Mouse (Mus musculus): ENCODE measurements around the gene Pi4ka. TPM values are rescaled to one million over a fixed set of nuclear protein-coding genes. Genes with fewer than 3 reads are reported as not detected.

The Pi4ka gene
- polyA plus RNA-seq, 1 experiment from 2014 or later, result 25.6 TPM

- H3K4me1 ChIP-seq, result peaks cover 27% of the 10 kb centered on the region
- H3K9me3 ChIP-seq (replicated peaks), result peaks cover 4% of the 10 kb centered on the region; the same call in 1 of the 2 replicates
- no peak overlapping the region for H3K4me3 ChIP-seq
- no peak overlapping the region for H3K9ac ChIP-seq
- ATAC-seq, result peak; percentile 80
- H3K27ac ChIP-seq, result peak overlapping the region; percentile 38; the same call in 1 of the 2 replicates
- H3K4me2 ChIP-seq, result no peak overlapping the region
- H3K27me3 ChIP-seq (replicated peaks), result no peaks in the 10 kb centered on the region; the same call in 1 of the 2 replicates
- no peaks in the 10 kb centered on the region for H3K36me3 ChIP-seq
- WGBS (ENCODE audit: insufficient replicate concordance), result 25% methylated on average over 5 of the region's 5 CpGs
Observed at GRCm38 (mm10) chr16:17267937-17268336, 138.2 kb downstream of the Pi4ka start.

- Histone ChIP-seq H3K4me3 (no peak overlapping the region), H3K4me2 (no peak overlapping the region), H3K27ac (no peak overlapping the region), H3K9ac (no peak overlapping the region), H3K27me3 (replicated peaks) (no peaks in the 10 kb centered on the region), H3K4me1 (peaks cover 27% of the 10 kb centered on the region), H3K9me3 (replicated peaks) (peaks cover 4% of the 10 kb centered on the region; the same call in 1 of the 2 replicates), H3K36me3 (peaks cover 10% of the 10 kb centered on the region; the same call in 1 of the 2 replicates)
- WGBS (ENCODE audit: insufficient replicate concordance), result 71% methylated on average over 3 of the region's 3 CpGs
- no peak for ATAC-seq
Observed at GRCm38 (mm10) chr16:17266113-17266512, 140.0 kb downstream of the Pi4ka start.

GRCm38 (mm10) chr16:17261341-17261740, 144.8 kb downstream of the Pi4ka start:
- H3K27me3 ChIP-seq (replicated peaks), result no peaks in the 10 kb centered on the region
- ATAC-seq, result no peak
- H3K27ac ChIP-seq, result no peak overlapping the region
- no peak overlapping the region for H3K9ac ChIP-seq
- H3K4me3 ChIP-seq, result no peak overlapping the region
- H3K9me3 ChIP-seq (replicated peaks), result no peaks in the 10 kb centered on the region
- 69% methylated on average over 1 of the region's 1 CpGs for WGBS (ENCODE audit: insufficient replicate concordance)
- no peak overlapping the region for H3K4me2 ChIP-seq
- peaks cover 55% of the 10 kb centered on the region for H3K36me3 ChIP-seq
- peaks cover 9% of the 10 kb centered on the region; the same call in 1 of the 2 replicates for H3K4me1 ChIP-seq

- no peak overlapping the region for H3K4me2 ChIP-seq
- no peak overlapping the region for H3K9ac ChIP-seq
- no peak overlapping the region for H3K4me3 ChIP-seq
- no peaks in the 10 kb centered on the region for H3K9me3 ChIP-seq (replicated peaks)
- H3K27ac ChIP-seq, result no peak overlapping the region
- ATAC-seq, result no peak
- 85% methylated on average over 12 of the region's 12 CpGs for WGBS (ENCODE audit: insufficient replicate concordance)
- H3K4me1 ChIP-seq, result peaks cover 25% of the 10 kb centered on the region
- H3K27me3 ChIP-seq (replicated peaks), result no peaks in the 10 kb centered on the region
- peaks cover 69% of the 10 kb centered on the region for H3K36me3 ChIP-seq
Observed at GRCm38 (mm10) chr16:17258917-17259316, 147.2 kb downstream of the Pi4ka start.

GRCm38 (mm10) chr16:17257359-17257821, 148.7 kb downstream of the Pi4ka start:
- H3K9me3 ChIP-seq (replicated peaks), result no peaks in the 10 kb centered on the region
- H3K4me1 ChIP-seq, result peaks cover 41% of the 10 kb centered on the region
- ATAC-seq, result no peak
- 77% methylated on average over 9 of the region's 9 CpGs for WGBS (ENCODE audit: insufficient replicate concordance)
- peaks cover 68% of the 10 kb centered on the region for H3K36me3 ChIP-seq
- no peak overlapping the region for H3K4me2 ChIP-seq
- H3K27me3 ChIP-seq (replicated peaks), result no peaks in the 10 kb centered on the region
- no peak overlapping the region for H3K9ac ChIP-seq
- no peak overlapping the region for H3K27ac ChIP-seq
- H3K4me3 ChIP-seq, result no peak overlapping the region

- Histone ChIP-seq H3K36me3 (peaks cover 50% of the 10 kb centered on the region), H3K4me3 (no peak overlapping the region), H3K4me2 (no peak overlapping the region), H3K9me3 (replicated peaks) (no peaks in the 10 kb centered on the region), H3K27ac (no peak overlapping the region), H3K27me3 (replicated peaks) (no peaks in the 10 kb centered on the region), H3K9ac (no peak overlapping the region), H3K4me1 (peaks cover 62% of the 10 kb centered on the region)
- ATAC-seq, result no peak
- 65% methylated on average over 2 of the region's 2 CpGs for WGBS (ENCODE audit: insufficient replicate concordance)
Observed at GRCm38 (mm10) chr16:17255270-17255669, 150.8 kb downstream of the Pi4ka start.

GRCm38 (mm10) chr16:17254005-17254597, 152.0 kb downstream of the Pi4ka start:
- peaks cover 74% of the 10 kb centered on the region for H3K4me1 ChIP-seq
- H3K36me3 ChIP-seq, result peaks cover 39% of the 10 kb centered on the region
- peak overlapping the region; percentile 6 for H3K9ac ChIP-seq
- H3K9me3 ChIP-seq (replicated peaks), result no peaks in the 10 kb centered on the region
- no peak overlapping the region for H3K4me3 ChIP-seq
- 46% methylated on average over 4 of the region's 4 CpGs for WGBS (ENCODE audit: insufficient replicate concordance)
- H3K27ac ChIP-seq, result no peak overlapping the region
- peak overlapping the region; percentile 48 for H3K4me2 ChIP-seq
- H3K27me3 ChIP-seq (replicated peaks), result no peaks in the 10 kb centered on the region
- ATAC-seq, result no peak

GRCm38 (mm10) chr16:17252841-17253240, 153.3 kb downstream of the Pi4ka start:
- 29% methylated on average over 7 of the region's 7 CpGs for WGBS (ENCODE audit: insufficient replicate concordance)
- Histone ChIP-seq H3K27ac (peak overlapping the region; percentile 81), H3K9ac (peak overlapping the region; percentile 45)

GRCm38 (mm10) chr16:17252086-17252726, 153.9 kb downstream of the Pi4ka start:
- Histone ChIP-seq H3K27me3 (replicated peaks) (no peaks in the 10 kb centered on the region), H3K9me3 (replicated peaks) (no peaks in the 10 kb centered on the region), H3K27ac (peak overlapping the region; percentile 81), H3K4me2 (peak overlapping the region; percentile 48), H3K4me1 (peaks cover 89% of the 10 kb centered on the region), H3K9ac (peak overlapping the region; percentile 53), H3K36me3 (peaks cover 20% of the 10 kb centered on the region), H3K4me3 (no peak overlapping the region)
- 27% methylated on average over 3 of the region's 3 CpGs for WGBS (ENCODE audit: insufficient replicate concordance)
- peak; percentile 88 for ATAC-seq

More at GRCm38 (mm10) chr16:17252841-17253240, 153.3 kb downstream of the Pi4ka start:
- Histone ChIP-seq H3K4me3 (no peak overlapping the region), H3K27me3 (replicated peaks) (no peaks in the 10 kb centered on the region), H3K9me3 (replicated peaks) (no peaks in the 10 kb centered on the region), H3K36me3 (peaks cover 26% of the 10 kb centered on the region), H3K4me2 (peak overlapping the region; percentile 48), H3K4me1 (peaks cover 86% of the 10 kb centered on the region)
- peak; percentile 49 for ATAC-seq

GRCm38 (mm10) chr16:17251539-17251938, 154.6 kb downstream of the Pi4ka start:
- Histone ChIP-seq H3K9me3 (replicated peaks) (no peaks in the 10 kb centered on the region), H3K27me3 (replicated peaks) (no peaks in the 10 kb centered on the region), H3K9ac (peak overlapping the region; percentile 53), H3K27ac (peak overlapping the region; percentile 81), H3K4me1 (peaks cover 84% of the 10 kb centered on the region), H3K4me3 (no peak overlapping the region), H3K4me2 (peak overlapping the region; percentile 48), H3K36me3 (peaks cover 13% of the 10 kb centered on the region)
- ATAC-seq, result no peak; the same call in 1 of the 2 replicates
- 59% methylated on average over 3 of the region's 3 CpGs for WGBS (ENCODE audit: insufficient replicate concordance)

GRCm38 (mm10) chr16:17249135-17249534, 157.0 kb downstream of the Pi4ka start:
- WGBS (ENCODE audit: insufficient replicate concordance), result 10% methylated on average over 6 of the region's 6 CpGs
- no peaks in the 10 kb centered on the region for H3K27me3 ChIP-seq (replicated peaks)
- peak; percentile 75 for ATAC-seq
- H3K4me1 ChIP-seq, result peaks cover 77% of the 10 kb centered on the region
- no peak overlapping the region for H3K9ac ChIP-seq
- H3K4me3 ChIP-seq, result no peak overlapping the region
- H3K36me3 ChIP-seq, result no peaks in the 10 kb centered on the region
- peak overlapping the region; percentile 64 for H3K27ac ChIP-seq
- no peaks in the 10 kb centered on the region for H3K9me3 ChIP-seq (replicated peaks)
- H3K4me2 ChIP-seq, result peak overlapping the region; percentile 54

GRCm38 (mm10) chr16:17247727-17248126, 158.4 kb downstream of the Pi4ka start:
- Histone ChIP-seq H3K4me1 (peaks cover 69% of the 10 kb centered on the region), H3K4me3 (no peak overlapping the region), H3K9me3 (replicated peaks) (no peaks in the 10 kb centered on the region), H3K27ac (no peak overlapping the region), H3K4me2 (no peak overlapping the region), H3K36me3 (no peaks in the 10 kb centered on the region), H3K9ac (no peak overlapping the region), H3K27me3 (replicated peaks) (no peaks in the 10 kb centered on the region)
- ATAC-seq, result no peak
- 82% methylated on average over 4 of the region's 4 CpGs for WGBS (ENCODE audit: insufficient replicate concordance)
